Mouse (Mus musculus) embryonic facial prominence, embryonic 15.5 days (tissue): ENCODE results near the gene 4930404N11Rik. TPM values are rescaled to one million over a fixed set of nuclear protein-coding genes. Genes with fewer than 3 reads are reported as not detected.

ENCODE experiments used
- ATAC-seq: fragments of 200-750 bp; cut with Nextera tagmentation; 2 replicates; pipeline ENCODE4 v1.8.0; 2017; ENCODE audit warnings: low read depth, moderate TSS enrichment; ENCODE audit not compliant: insufficient number of reproducible peaks, low FRiP score, low TSS enrichment
- H3K27ac ChIP-seq: fragments of 300-500 bp; sonication (generic); replicated peaks from 2 replicates; pipeline ENCODE4 v1.5.1; 2015; ENCODE audit warnings: mild to moderate bottlenecking, inconsistent platforms
- H3K27me3 ChIP-seq: fragments of 300-500 bp; sonication (generic); 2 replicates; pipeline ENCODE4 v1.6.1; 2015; ENCODE audit warnings: inconsistent platforms
- H3K36me3 ChIP-seq: fragments of 300-500 bp; sonication (generic); 2 replicates; pipeline ENCODE4 v1.6.1; 2015; ENCODE audit warnings: mild to moderate bottlenecking, inconsistent platforms
- H3K4me1 ChIP-seq: fragments of 300-500 bp; sonication (generic); 2 replicates; pipeline ENCODE4 v1.6.1; 2015; ENCODE audit warnings: inconsistent platforms
- H3K4me2 ChIP-seq: fragments of 300-500 bp; sonication (generic); replicated peaks from 2 replicates; pipeline ENCODE4 v1.6.1; 2015; ENCODE audit warnings: mild to moderate bottlenecking, inconsistent platforms
- H3K4me3 ChIP-seq: fragments of 300-500 bp; sonication (generic); replicated peaks from 2 replicates; pipeline ENCODE4 v1.5.1; 2015; ENCODE audit warnings: mild to moderate bottlenecking, inconsistent platforms
- H3K9ac ChIP-seq: fragments of 300-500 bp; sonication (generic); 2 replicates; pipeline ENCODE4 v1.6.1; 2015; ENCODE audit warnings: inconsistent platforms
- H3K9me3 ChIP-seq: fragments of 300-500 bp; sonication (generic); replicated peaks from 2 replicates; pipeline ENCODE4 v1.6.1; 2016; ENCODE audit warnings: inconsistent platforms
- WGBS: fragments of 180-500 bp; shearing (Covaris S2); methylation state at CpG from one replicate; pipeline ENCODE4 v1.1.7; 2015; 5-methylcytosine and 5-hydroxymethylcytosine counted together
- microRNA-seq: library from miRNA; unstranded; fragments of <30 nt; microRNA quantifications from one replicate; pipeline ENCODE4, GENCODE M21; 2016; ENCODE audit warnings: borderline number of aligned reads
- polyA plus RNA-seq: library from polyadenylated mRNA; unstranded; fragments of >200 nt; fragmentation: Nextera tagmentation; extraction: Ambion mirVana; gene quantifications from 2 replicates; pipeline ENCODE4 v1.2.1, GENCODE M21; 2015

Gene 4930404N11Rik
- polyA plus RNA-seq, 1 experiment from 2014 or later: 0.73 TPM

DNA sequence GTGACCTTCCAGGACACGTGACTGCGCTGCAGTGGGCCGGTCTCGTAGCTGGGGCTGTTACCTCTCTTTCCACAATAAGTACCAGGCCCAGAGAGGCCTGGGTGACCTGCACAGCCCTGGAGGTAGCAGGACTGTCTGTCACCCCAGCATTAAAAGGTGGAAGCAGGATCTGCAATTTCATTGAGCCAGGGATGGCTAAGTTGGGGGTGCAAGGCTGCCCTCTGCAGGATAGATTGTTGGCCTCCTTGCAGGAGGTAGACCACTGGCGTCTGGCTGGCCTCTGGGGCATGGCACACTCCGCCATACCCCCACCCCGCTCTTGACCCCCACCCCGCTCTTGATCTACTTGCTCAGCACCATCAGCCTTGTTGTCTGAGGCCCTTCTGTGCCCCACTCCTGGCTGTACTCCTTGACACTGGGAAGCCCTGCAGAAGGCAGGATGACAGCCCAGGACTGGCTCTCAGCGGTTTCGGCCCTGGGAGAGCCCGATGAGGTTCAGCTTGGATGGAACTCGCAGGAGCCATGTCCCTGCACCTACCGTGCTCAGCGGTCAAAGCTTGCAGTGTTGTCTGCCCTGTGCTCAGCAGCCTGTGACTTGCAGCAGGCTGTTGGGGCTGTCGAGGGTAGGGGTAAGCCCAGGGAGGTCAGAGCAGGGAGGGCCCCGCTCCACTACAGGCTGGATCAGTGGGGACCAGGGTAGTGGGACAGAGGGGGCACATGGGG, 49.1 kb downstream of the 4930404N11Rik start:
- ATAC-seq: no peak
- Histone ChIP-seq H3K27ac (peak overlapping the region; percentile 58), H3K4me3 (peak overlapping the region; percentile 36), H3K36me3 (peaks cover 58% of the 10 kb centered on the region), H3K27me3 (no peaks in the 10 kb centered on the region), H3K4me1 (peaks cover 40% of the 10 kb centered on the region), H3K4me2 (peak overlapping the region; percentile 57), H3K9ac (peak overlapping the region; percentile 35), H3K9me3 (no peaks in the 10 kb centered on the region)
- 45% methylated on average over 16 of the region's 16 CpGs for WGBS

DNA sequence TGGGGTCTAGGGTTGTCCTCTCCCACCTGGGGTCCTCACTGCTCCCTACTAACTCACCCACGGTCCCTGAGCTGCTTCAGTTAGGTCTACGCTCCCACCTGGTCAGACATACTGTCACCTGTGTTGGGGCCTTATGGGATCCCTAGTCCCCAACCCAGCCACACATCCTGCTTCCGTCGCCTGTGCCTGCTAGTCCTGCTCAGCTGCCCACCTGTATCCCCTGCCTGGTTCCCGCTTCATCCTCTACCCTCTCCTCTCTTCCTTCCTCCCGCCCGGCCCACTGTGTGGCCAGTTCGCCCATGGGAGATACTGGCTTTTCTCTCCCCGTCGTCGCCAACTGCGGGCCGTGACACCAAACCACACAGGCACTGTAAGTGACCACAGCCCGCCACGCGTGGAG, 50.0 kb downstream of the 4930404N11Rik start:
- no peaks in the 10 kb centered on the region for H3K27me3 ChIP-seq
- no peak overlapping the region for H3K4me2 ChIP-seq
- H3K4me3 ChIP-seq: no peak overlapping the region
- no peak overlapping the region for H3K27ac ChIP-seq
- WGBS: 92% methylated on average over 16 of the region's 16 CpGs
- no peak overlapping the region for H3K9ac ChIP-seq
- peaks cover 39% of the 10 kb centered on the region for H3K4me1 ChIP-seq
- peaks cover 68% of the 10 kb centered on the region for H3K36me3 ChIP-seq
- no peaks in the 10 kb centered on the region for H3K9me3 ChIP-seq
- no peak for ATAC-seq

DNA sequence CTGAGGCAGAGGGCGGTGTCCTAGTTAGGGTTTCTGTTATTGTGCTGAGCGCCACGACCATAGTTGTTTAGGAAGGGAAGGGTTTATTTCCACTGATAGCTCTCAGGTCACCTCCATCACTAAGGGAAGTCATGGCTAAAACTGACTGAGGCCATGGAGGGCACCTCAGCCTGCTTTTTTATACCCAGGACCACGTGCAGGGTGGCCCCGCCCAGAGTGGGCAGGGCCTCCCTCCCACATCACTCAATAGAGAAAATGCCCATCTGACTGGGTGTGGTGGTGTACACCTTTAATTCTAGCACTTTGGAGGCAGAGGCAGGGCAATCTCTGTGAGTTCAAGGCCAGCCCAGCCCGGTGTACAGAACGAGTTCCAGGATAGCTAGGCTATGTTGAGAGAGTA, 51.4 kb downstream of the 4930404N11Rik start:
- peaks cover 81% of the 10 kb centered on the region for H3K36me3 ChIP-seq
- no peak overlapping the region for H3K27ac ChIP-seq
- no peak overlapping the region for H3K9ac ChIP-seq
- 77% methylated on average over 7 of the region's 7 CpGs for WGBS
- no peak overlapping the region for H3K4me3 ChIP-seq
- no peaks in the 10 kb centered on the region for H3K27me3 ChIP-seq
- H3K4me1 ChIP-seq: peaks cover 31% of the 10 kb centered on the region
- no peaks in the 10 kb centered on the region for H3K9me3 ChIP-seq
- ATAC-seq: no peak
- H3K4me2 ChIP-seq: no peak overlapping the region

DNA sequence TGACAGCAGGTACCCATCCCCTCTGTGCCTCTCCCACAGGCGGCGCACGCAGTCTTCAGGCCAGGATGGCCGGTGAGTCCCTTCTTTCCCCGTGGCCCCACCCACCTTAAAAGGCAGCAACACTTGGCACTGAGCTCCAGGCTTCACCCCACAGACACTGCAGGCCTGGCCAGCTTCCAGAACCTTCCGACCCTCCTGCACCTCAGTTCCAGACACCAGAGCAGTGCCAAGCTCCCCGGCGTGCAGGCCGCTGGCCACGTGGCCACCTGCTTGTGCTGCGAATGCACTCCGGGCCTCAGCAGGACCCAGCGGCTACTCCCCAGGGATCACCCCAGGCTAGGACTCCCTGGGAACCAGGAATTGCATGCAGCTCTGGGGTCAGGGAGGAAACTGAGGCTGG, 52.0 kb downstream of the 4930404N11Rik start:
- Histone ChIP-seq H3K36me3 (peaks cover 85% of the 10 kb centered on the region), H3K9ac (no peak overlapping the region), H3K4me3 (no peak overlapping the region), H3K27ac (no peak overlapping the region), H3K9me3 (no peaks in the 10 kb centered on the region), H3K27me3 (no peaks in the 10 kb centered on the region), H3K4me2 (no peak overlapping the region), H3K4me1 (peaks cover 25% of the 10 kb centered on the region)
- no peak for ATAC-seq
- WGBS: 92% methylated on average over 13 of the region's 13 CpGs

Small RNA genes lying within 50 kb of the gene (microRNA-seq; reads per million reads assigned to microRNA genes)
- not detected for gene Mir6913

Other genes starting within 250 kb of the 4930404N11Rik start
- gene Zbtb7a, start 230.6 kb downstream of the 4930404N11Rik start, polyA plus RNA-seq: 57.6 and 59.4 TPM in 2 replicates
- gene Pias4, start 197.9 kb downstream of the 4930404N11Rik start, polyA plus RNA-seq: 52.0 and 52.7 TPM in 2 replicates
- gene Eef2, start 189.2 kb downstream of the 4930404N11Rik start, polyA plus RNA-seq: 654 and 688 TPM in 2 replicates
- 65.4 and 67.7 TPM in 2 replicates for gene Dapk3, start 182.8 kb downstream of the 4930404N11Rik start, polyA plus RNA-seq
- gene 4930442H23Rik, start 182.0 kb downstream of the 4930404N11Rik start, polyA plus RNA-seq: 0.13 and 0.21 TPM in 2 replicates
- gene Nmrk2, start 163.8 kb downstream of the 4930404N11Rik start, polyA plus RNA-seq: 0.36 and 0.54 TPM in 2 replicates
- gene Atcay, start 135.0 kb downstream of the 4930404N11Rik start, polyA plus RNA-seq: 0.47 and 0.69 TPM in 2 replicates
- 13.7 and 16.0 TPM in 2 replicates for gene Zfr2, start 132.7 kb downstream of the 4930404N11Rik start, polyA plus RNA-seq
- gene Matk, start 112.9 kb downstream of the 4930404N11Rik start, polyA plus RNA-seq: 7.1 and 9.1 TPM in 2 replicates
- gene Mrpl54, start 98.9 kb downstream of the 4930404N11Rik start, polyA plus RNA-seq: 199 and 203 TPM in 2 replicates
- 70.9 and 77.4 TPM in 2 replicates for gene Apba3, start 98.9 kb downstream of the 4930404N11Rik start, polyA plus RNA-seq
- gene Tjp3, start 74.2 kb downstream of the 4930404N11Rik start, polyA plus RNA-seq: 15.1 and 22.6 TPM in 2 replicates
- gene Pip5k1c, start 72.9 kb downstream of the 4930404N11Rik start, polyA plus RNA-seq: 51.1 and 53.8 TPM in 2 replicates
- 41.4 and 44.0 TPM in 2 replicates for gene Cactin, start 44.7 kb downstream of the 4930404N11Rik start, polyA plus RNA-seq
- 13.2 and 14.2 TPM in 2 replicates for gene Tbxa2r, start 37.1 kb downstream of the 4930404N11Rik start, polyA plus RNA-seq
- gene Gipc3, start 22.6 kb downstream of the 4930404N11Rik start, polyA plus RNA-seq: 0.29 and 0.35 TPM in 2 replicates
- 94.7 and 96.1 TPM in 2 replicates for gene Hmg20b, start 15.3 kb downstream of the 4930404N11Rik start, polyA plus RNA-seq
- 15.8 and 16.2 TPM in 2 replicates for gene Mfsd12, start 8.3 kb downstream of the 4930404N11Rik start, polyA plus RNA-seq
- gene Fzr1, start 12.7 kb upstream of the 4930404N11Rik start, polyA plus RNA-seq: 98.8 and 102 TPM in 2 replicates
- gene Dohh, start 18.6 kb upstream of the 4930404N11Rik start, polyA plus RNA-seq: 83.1 and 85.2 TPM in 2 replicates
- gene Gm48551, start 18.6 kb upstream of the 4930404N11Rik start, polyA plus RNA-seq: 3.1 and 3.2 TPM in 2 replicates
- 1.6 and 2.9 TPM in 2 replicates for gene Gm48552, start 23.2 kb upstream of the 4930404N11Rik start, polyA plus RNA-seq
- gene Smim24, start 27.2 kb upstream of the 4930404N11Rik start, polyA plus RNA-seq: 5.0 and 8.3 TPM in 2 replicates
- gene Nfic, start 89.8 kb upstream of the 4930404N11Rik start, polyA plus RNA-seq: 138 and 139 TPM in 2 replicates
- gene Celf5, start 116.9 kb upstream of the 4930404N11Rik start, polyA plus RNA-seq: 1.4 and 1.6 TPM in 2 replicates
- gene Ncln, start 130.6 kb upstream of the 4930404N11Rik start, polyA plus RNA-seq: 81.9 and 89.1 TPM in 2 replicates
- 0.77 and 1.1 TPM in 2 replicates for gene S1pr4, start 134.3 kb upstream of the 4930404N11Rik start, polyA plus RNA-seq
- gene Gna15, start 158.4 kb upstream of the 4930404N11Rik start, polyA plus RNA-seq: 4.9 and 6.4 TPM in 2 replicates
- 89.1 and 89.2 TPM in 2 replicates for gene Gna11, start 179.4 kb upstream of the 4930404N11Rik start, polyA plus RNA-seq
- 642 and 649 TPM in 2 replicates for gene Aes, start 193.7 kb upstream of the 4930404N11Rik start, polyA plus RNA-seq
- 63.1 and 73.7 TPM in 2 replicates for gene Tle2, start 208.7 kb upstream of the 4930404N11Rik start, polyA plus RNA-seq
- 16.4 and 19.6 TPM in 2 replicates for gene Tle6, start 235.3 kb upstream of the 4930404N11Rik start, polyA plus RNA-seq
- 0.84 and 1.3 TPM in 2 replicates for gene BC025920, start 240.5 kb upstream of the 4930404N11Rik start, polyA plus RNA-seq